Mouse (Mus musculus): Measurements from ENCODE around the gene Tcf19.
A peak's percentile ranks its signal among the peaks of the same experiment; 100 is the strongest.

Tcf19 gene

DNA sequence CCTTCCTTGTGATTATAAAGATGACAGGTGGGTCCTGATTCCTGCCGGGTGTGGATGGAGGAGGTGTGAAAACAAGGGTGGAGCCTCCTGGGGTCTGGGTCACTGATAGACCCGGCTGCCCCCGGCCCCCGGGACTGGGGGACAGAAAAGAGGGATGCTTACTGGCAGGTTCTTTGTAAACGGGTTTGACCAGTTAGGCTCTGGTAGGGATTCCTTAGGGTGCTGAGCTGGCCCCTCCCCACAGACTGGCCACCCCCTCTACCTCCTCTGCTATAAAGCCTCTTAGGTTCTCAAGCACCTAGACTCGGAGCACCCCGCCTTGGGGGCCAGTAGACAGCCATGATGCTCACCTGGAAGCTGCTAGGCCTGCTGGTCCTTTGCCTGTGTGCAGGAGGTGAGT, 16.3 kb upstream of the Tcf19 start, which contains the start of gene Psors1c2:
Psors1c2 (plus strand) TSS at position 301 of the 400 bp plus-strand sequence.
- DNase-seq (ENCODE audit: low read depth, low spot score), result no peak

DNA sequence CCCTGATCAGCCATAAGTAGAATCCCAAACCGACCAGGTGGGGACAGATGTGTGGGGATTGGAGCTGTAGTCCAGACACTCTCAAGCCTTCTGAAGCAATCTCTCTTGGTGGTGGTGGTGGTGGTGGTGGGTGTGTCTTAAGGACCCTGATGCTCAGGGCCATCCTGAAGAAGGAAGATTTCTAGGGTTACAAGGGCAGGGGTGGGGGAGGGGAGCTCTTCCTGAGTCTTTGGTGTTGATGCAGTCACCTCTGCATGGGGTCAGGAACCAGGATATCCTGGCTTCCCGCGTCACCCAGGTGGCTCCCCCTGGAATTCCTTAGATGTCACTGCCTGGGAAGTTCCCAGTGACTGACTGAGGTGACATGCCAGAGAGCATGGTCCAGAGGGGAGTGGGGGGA, 15.7 kb upstream of the Tcf19 start:
- peak; percentile 90 for DNase-seq (ENCODE audit: low read depth, low spot score)

DNA sequence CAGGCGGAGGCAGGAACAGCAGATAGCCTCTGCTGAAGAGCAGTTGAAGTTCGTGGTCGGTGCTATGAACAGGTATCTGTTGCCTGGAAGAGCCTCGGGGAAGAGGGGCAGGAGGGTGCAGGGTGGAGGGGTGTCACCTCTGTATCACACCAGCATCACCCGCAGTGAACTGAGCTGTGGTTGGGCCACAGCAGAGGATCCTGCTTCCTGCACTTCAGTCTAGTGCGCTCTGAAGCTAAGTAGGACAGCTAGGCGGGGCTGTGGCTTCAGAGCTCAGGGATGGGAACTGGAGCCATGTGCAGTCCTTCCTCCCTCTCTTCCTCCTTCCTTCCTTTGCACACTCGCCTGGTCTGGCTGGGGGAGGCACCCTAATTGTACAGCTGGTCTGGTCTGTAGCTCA, 10.0 kb upstream of the Tcf19 start:
- DNase-seq (ENCODE audit: low read depth, low spot score), result peak; percentile 47

DNA sequence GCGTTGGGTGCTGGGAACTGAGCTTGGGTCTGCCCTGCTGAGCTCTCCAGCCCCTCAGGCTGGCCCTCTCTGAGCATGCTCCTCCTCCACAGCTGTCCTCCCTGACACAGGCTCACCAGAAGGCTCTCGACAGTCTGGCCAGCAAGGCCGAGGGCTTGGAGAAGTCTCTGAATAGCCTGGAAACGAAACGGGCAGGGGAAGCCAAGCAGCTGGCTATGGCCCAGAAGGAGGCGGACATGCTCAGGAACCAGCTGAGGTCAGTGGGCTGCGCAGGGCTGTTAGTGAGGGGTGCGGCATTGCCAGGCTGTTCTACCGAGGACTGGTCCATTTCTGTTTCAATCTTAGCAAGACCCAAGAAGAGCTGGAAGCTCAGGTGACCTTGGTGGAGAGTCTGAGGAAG, 7.7 kb upstream of the Tcf19 start:
- DNase-seq (ENCODE audit: low read depth, low spot score), result no peak

DNA sequence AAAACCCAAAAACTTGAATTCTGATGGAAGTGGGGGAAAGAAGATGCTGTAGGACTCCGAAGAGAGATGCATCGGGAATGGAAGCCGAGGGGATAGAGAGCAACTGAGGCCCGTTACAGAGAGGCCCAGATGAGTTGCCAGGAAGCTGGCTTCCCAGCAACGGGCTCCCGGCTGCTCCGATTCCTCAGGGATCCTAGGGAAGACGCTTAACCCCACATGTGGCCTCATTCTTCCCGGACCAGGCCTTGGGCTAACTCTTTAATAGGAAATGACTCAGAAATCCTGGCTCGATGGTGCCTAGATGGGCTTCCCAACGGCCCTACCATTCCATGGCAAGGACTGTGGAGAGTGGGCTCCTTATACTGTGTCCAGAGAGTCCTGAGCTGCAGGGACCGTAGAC, 902 bp upstream of the Tcf19 start:
- peak; percentile 29 for DNase-seq (ENCODE audit: low read depth, low spot score)

DNA sequence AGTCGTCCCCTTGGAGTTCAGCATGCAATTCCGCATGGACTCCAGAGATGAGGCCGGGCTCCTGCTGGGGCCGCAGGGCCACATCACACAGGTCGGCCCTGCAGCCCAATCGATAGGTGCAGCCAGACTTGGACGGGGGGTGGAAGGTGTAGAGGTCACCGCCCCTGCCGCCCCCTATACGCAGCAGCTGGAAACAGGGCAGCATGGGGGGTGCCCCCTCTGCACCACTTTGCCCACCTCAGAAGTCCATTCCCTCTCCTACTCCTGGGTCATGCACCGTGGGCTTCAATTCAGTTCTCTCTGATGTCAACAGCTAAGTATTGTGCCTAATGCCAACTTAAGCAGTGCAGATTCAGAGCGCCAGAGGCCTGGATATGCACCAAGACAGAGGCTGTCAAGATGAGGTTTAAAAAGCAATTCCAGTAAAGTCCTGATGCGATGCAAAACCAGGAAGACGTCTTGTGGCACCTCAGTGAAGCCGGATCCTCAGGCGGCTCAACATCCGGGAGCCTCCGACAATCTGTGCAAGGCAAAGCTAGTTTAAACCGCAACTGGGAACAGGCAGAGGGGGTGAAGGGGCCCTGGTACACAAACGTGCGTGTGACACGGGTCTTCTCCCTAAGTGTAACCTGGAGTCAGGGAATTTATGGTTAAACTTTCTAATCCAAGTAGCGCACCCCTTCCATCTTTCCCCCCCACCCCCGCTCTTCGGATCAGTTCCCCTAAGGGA, 548 bp downstream of the Tcf19 start:
- DNase-seq (ENCODE audit: low read depth, low spot score), result peak; percentile 60

DNA sequence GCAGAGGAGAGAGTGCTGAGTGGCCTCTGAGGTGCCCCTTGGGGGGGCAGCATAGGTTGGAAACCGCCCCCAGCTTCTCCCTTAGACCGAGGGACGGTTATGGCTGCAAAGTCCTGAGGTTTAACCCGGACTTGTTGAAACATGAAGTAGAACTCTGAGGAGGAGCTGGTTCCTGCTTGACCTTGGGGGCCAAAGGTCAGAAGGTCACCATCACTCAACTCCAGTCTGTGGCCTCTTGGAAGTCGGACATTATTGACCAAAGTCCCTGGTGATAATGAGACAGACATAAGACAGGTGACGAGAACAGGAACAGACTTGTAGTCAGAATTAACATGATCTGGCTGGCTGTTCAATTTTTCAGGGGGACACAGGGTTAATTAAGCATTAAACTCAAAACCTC, 1.9 kb downstream of the Tcf19 start:
- DNase-seq (ENCODE audit: low read depth, low spot score), result peak; percentile 52

DNA sequence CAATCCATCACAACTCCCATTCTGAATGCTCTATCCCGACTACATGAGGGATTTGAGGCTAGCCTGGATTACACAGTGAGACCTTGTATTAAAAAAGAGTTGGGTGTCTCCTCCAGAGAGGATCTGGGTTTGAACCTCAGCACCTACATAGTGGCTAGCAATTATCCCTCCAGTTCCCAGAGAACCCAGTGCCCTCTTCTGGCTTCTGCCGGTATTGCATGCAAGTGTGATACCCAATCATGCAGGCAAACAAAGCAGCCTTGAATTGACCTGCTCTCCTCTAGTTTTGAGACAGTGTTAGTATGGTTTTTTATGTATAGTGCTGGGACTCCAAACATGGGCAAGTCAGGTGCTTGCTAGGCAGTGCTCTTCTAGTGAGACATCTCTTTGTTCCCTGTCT, 2.7 kb downstream of the Tcf19 start:
- peak; percentile 88 for DNase-seq (ENCODE audit: low read depth, low spot score)

DNA sequence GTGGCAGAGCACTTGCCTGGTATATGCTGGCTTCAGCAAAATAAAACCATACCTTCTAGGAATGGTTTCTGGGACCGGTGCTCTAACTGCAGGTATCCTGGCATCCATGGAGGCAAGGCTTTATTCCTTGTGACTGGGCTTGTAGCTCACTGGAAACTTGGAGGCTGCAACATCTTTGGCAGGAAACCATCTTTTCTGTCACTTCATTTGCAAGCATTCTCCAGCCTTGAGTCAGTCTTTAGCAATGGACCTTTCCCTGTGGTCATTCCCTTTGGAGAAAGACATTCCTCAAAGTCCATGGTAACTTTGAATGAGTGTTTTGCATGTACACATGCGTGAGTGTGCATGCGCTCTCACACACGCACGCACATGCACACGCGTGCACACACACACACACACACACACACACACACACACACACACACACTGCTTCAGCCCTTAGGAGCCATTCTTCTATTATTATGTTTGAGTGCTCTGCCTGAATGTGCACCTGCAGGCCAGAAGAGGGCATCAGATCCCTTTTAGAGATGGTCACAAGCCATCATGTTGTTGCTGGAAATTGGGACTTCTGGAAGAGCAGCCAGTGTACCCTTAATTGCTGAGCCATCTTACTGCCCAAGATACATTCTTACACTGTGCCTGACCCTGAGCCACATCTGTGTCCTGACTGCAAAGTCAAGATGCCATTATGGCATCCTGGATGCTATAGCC, 3.6 kb downstream of the Tcf19 start:
- DNase-seq (ENCODE audit: low read depth, low spot score), result peak; percentile 71

DNA sequence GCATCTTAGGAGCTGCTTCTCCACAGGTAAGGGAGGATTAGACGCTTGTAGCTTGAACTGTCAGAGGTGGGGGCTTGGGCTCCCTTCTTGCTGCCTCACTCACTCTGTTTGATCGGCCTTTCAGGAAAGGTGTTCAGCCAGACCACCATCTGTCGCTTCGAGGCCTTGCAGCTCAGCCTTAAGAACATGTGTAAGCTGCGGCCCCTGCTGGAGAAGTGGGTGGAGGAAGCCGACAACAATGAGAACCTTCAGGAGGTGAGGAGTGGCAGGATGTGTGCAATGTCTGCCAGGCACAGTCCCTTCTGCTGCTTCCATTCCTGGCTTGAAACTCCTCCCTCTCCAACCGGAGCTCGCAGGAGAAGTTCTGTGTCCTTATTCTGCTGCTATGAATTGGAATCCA, 7.3 kb downstream of the Tcf19 start:
- peak; percentile 97 for DNase-seq (ENCODE audit: low read depth, low spot score)

DNA sequence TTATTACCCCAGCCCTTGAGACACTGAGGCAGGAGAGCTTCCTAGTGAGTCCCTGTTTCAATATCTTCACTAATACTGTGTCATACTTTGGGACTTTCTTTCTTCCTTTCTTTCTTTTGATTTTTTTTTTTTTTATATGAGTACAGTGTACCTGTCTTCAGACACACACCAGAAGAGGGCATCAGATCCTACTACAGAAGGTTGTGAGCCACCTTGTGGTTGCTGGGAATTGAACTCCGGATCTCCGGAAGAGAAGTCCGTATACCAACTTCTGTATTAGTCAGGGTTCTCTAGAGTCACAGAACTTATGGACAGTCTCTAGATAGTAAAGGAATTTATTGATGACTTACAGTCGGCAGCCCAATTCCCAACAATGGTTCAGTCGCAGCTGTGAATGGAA, 8.3 kb downstream of the Tcf19 start:
- DNase-seq (ENCODE audit: low read depth, low spot score), result peak; percentile 51

DNA sequence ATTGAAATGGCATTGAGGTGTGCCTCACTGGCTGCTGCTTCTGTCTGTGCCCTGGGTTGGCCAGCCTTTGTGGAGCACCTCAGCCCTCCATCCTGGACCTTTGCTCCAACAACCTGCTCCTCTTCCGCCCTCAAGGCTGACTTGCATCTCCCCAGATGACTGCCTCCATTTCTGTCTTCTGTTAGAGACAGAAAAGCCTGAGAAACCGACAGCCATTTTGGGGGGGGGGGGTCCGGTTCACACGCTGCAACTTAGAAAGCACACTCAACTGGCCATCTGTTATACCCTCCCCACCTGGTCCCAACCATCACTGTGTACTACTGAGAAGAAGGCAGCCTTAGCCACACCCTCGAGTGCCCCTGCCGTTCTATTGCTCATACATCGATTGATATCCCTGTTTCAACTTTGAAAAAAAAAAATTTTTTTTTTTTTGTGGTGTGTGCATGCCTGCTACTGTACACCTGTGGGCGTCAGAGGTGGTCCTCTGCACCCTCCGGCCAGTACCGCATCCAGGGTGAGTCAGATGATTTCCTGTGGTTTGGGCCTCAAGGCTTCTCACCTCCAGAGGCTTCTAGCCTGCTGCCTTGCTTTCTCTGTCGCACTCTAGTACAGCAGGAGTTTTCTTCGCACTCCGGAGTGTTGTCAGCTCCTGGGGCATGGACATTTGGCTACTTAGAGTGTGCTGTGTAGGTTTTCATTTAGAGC, 8.9 kb downstream of the Tcf19 start:
- DNase-seq (ENCODE audit: low read depth, low spot score), result peak; percentile 51

DNA sequence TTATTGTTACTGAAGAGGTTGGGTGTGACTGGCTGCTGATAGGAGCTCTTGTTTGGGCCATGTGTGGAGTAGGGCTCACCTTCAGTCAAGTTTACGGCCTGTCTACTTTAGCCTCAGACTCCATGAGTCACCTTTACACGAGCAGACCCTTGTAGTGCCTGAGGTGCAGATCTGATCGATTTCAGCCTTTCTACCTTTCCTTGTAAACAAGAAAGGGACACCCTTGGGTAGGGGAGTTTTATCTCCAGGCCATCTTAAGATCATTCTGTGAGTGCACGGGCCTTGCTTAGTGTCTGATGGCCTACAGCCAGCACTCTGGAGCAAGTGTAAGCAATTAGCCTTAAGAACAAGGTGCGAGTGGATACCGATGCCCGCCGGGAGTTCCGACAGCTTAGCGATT, 9.7 kb downstream of the Tcf19 start:
- DNase-seq (ENCODE audit: low read depth, low spot score), result peak; percentile 56

DNA sequence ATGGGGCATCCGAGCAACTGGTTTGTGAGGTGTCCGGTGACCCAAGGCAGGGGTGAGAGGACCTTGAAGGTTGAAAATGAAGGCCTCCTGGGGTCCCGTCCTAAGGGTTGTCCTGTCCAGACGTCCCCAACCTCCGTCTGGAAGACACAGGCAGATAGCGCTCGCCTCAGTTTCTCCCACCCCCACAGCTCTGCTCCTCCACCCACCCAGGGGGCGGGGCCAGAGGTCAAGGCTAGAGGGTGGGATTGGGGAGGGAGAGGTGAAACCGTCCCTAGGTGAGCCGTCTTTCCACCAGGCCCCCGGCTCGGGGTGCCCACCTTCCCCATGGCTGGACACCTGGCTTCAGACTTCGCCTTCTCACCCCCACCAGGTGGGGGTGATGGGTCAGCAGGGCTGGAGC, 10.8 kb downstream of the Tcf19 start, which contains the start of gene Pou5f1:
Pou5f1 (plus strand) TSS at position 243 of the 400 bp plus-strand sequence.
- DNase-seq (ENCODE audit: low read depth, low spot score), result peak; percentile 94

DNA sequence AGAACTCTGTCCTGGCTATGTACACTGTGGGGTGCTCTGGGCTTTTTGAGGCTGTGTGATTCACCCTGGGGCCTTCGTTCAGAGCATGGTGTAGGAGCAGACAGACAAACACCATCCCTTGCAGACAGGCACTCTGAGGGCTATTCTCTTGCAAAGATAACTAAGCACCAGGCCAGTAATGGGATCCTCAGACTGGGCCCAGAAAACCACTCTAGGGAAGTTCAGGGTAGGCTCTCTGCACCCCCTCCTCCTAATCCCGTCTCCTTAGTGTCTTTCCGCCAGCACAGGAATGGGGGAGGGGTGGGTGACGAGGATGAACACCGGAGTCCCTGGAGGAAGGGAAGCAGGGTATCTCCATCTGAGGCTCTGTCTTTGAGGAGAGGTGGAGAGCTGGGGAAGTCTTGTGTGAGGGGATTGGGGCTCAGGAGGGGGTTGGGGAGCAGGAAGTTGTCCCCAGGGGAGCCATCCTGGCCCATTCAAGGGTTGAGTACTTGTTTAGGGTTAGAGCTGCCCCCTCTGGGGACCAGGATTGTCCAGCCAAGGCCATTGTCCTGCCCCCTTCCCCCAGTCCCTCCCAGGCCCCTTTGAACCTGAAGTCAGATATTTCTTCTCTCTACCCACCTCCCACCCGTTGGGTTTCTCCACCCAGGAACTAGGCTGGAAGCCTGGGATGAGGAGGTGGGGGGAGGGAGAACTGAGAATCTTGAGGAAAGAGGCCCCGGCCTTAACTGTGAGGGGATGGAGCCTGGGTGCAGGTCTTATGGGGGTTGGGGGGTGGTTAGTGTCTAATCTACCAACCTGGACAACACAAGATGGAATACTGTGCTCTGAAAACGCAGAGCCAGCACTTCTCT, 11.8 kb downstream of the Tcf19 start:
- peak; percentile 99 for DNase-seq (ENCODE audit: low read depth, low spot score)

DNA sequence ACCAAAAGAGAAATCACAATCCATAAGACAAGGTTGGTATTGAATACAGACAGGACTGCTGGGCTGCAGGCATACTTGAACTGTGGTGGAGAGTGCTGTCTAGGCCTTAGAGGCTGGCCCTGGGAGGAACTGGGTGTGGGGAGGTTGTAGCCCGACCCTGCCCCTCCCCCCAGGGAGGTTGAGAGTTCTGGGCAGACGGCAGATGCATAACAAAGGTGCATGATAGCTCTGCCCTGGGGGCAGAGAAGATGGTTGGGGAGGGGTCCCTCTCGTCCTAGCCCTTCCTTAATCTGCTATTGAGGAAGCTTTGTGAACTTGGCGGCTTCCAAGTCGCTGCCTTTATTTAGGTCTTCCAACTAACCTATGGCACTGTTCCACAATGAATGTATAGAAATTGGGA, 12.8 kb downstream of the Tcf19 start:
- peak; percentile 99 for DNase-seq (ENCODE audit: low read depth, low spot score)

DNA sequence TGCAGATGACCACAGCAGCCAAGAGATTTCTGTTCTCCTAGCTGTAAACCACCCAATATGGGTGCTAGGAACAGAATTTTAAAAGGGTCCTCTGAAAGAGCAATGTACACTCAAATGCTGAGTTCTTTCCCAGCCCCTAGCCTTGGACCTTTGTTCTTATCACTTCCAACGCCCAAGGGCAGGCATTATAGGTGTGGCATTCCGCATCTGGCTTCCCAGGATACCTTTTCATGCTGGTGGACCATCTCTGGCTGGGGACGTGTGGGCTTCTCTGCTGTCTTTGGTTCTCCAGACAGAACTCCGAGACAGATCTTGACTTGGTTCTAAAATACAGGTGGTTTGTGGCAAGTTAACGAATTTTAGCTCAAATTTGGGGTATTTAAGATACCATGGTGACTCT, 13.9 kb downstream of the Tcf19 start:
- peak; percentile 85 for DNase-seq (ENCODE audit: low read depth, low spot score)

DNA sequence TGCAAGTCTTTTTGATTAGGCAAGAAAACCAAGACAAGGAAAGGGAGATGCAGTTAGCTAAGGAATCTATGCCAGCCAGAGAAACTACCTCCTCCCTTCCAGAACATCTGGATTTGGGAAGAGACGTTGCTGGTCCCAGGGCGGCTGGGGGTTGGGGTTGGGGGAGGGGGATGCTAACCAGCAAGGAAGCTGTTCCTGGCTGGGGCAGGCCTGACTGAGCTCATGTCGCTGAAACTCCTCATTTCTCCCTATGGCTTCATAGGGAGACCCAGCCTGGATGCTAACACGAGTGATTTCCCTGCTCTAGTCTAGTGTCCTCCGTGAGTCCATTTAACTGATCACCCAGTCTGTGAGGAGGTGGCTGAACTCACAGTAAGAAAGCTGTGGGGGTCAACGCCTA, 14.4 kb downstream of the Tcf19 start:
- peak; percentile 86 for DNase-seq (ENCODE audit: low read depth, low spot score)

DNA sequence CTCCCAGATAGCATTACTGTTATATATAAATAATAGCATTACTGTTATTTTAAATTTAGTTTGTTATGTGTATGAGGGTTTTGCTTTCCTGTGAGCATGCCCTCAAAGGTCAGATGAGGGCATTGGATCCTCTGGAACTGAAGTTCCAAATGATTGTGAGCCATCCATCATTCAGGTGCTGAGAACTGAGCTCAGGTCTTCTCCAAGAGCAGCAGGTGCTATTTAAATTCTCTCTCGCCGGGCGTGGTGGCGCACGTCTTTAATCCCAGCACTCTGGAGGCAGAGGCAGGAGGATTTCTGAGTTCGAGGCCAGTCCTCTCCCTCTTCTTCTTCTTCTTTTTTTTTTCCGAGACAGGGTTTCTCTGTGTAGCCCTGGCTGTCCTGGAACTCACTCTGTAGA, 19.5 kb downstream of the Tcf19 start:
- peak; percentile 65 for DNase-seq (ENCODE audit: low read depth, low spot score)

DNA sequence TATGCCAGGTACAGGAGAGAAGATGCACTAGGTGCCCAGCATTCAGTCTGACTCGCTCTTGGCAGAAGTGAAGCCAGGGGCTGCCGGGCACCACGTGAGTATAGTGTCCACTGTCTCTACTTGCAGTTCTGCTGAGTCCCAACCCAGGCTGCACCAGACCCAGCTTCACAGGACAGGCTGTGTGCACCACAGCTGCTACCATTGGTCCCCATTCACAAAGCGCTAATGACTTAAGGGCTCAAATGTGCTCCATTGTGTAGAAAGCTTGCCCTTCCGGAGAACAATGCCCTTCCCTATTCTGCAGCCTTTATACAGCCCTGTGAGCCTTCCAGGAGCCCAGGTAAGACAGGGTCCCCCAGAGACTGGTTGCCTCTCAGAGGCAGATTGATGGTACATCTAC, 26.3 kb downstream of the Tcf19 start:
- DNase-seq (ENCODE audit: low read depth, low spot score), result peak; percentile 91

DNA sequence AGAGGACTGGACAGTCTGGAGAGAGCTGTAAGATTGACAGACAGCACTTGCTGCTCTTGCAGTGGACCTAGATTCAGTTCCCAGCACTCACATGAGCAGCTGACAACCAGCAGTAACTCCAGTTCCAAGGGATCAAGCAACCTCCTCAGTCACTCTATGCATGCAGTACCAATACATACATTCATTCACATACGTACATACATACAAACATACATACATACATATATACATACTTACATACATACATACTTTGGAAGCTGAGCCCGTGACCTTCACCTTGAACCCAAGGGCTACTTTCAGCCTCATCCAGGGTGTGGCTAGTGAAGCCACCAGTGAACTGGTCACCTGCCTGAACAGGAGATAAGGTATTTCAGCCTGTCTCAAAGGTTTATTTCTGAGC, 28.6 kb downstream of the Tcf19 start:
- peak; percentile 55 for DNase-seq (ENCODE audit: low read depth, low spot score)

DNA sequence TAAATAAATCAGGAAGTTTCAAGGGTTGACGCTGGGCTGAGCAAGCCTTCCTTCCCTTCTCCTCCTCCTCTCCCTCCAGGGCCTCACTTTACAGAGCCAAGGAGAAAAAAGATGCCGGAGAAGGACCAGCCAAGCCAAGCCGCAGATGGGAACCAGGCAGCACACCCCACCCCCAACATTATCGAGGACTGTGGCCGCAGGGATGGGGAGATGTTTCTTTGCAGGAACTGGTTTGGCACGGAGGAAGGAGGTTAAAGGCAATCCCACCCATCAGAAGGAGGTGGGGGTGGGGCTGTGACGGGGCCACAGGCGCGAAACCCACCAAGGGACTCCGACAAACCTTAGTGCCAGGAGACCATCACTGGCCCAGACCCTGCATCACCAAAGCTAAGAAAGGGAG, 29.9 kb downstream of the Tcf19 start:
- peak; percentile 84 for DNase-seq (ENCODE audit: low read depth, low spot score)

Data from ES-CJ7 (cell line).